Mouse (Mus musculus) CH12.LX (cell line): ENCODE data around the gene Mvp. TPM values are rescaled to one million over a fixed set of nuclear protein-coding genes. Genes with fewer than 3 reads are reported as not detected.
A peak's percentile ranks its signal among the peaks of the same experiment; 100 is the strongest.

Experiments used
- DNase-seq: peaks from one replicate; pipeline ENCODE4 v3.0.0-alpha.2; 2013; ENCODE audit errors: extremely low read depth
- H3K27ac ChIP-seq: 2 replicates; pipeline ENCODE4 v1.5.1; 2012; ENCODE audit warnings: low read depth, mild to moderate bottlenecking, control low read depth, moderate library complexity; ENCODE audit not compliant: insufficient read depth
- H3K27me3 ChIP-seq: replicated peaks from 2 replicates; pipeline ENCODE3; 2012; ENCODE audit warnings: inconsistent platforms
- H3K36me3 ChIP-seq, 2 experiments: replicated peaks in 1 of 2; 2 replicates each; pipeline versions ENCODE3 to v1.6.1; 2012; ENCODE audit warnings: inconsistent platforms in 1 of 2, low read length in 1 of 2, mild to moderate bottlenecking in 1 of 2, mixed read lengths in 1 of 2, moderate library complexity in 1 of 2; ENCODE audit not compliant: control insufficient read depth in 1 of 2, insufficient read depth in 1 of 2
- H3K4me1 ChIP-seq, 2 experiments: 2 replicates each; pipeline ENCODE4 v1.6.1; 2012; ENCODE audit warnings: inconsistent platforms in 1 of 2, moderate library complexity in 1 of 2; ENCODE audit not compliant: insufficient read depth in 2 of 2, control insufficient read depth in 1 of 2
- H3K4me2 ChIP-seq: 2 replicates; pipeline ENCODE4 v1.6.1; 2012; ENCODE audit warnings: low read depth, mild to moderate bottlenecking, control low read depth; ENCODE audit not compliant: poor library complexity, insufficient read depth, severe bottlenecking
- H3K4me3 ChIP-seq, 3 experiments: fragments of 150-350 bp in 1 of 3; sonication (generic) in 1 of 3; replicated peaks in 1 of 3; 2 replicates each; pipeline versions ENCODE3 to v1.5.1; 2011 to 2012; ENCODE audit warnings: low read depth in 2 of 3, low read length in 2 of 3, mild to moderate bottlenecking in 2 of 3, moderate library complexity in 2 of 3, control low read depth in 1 of 3, improper control_type of control experiment in 1 of 3, inconsistent platforms in 1 of 3, mixed read lengths in 1 of 3; ENCODE audit not compliant: poor library complexity in 1 of 3
- H3K79me2 ChIP-seq: replicated peaks from 2 replicates; pipeline ENCODE4 v1.6.1; 2012; ENCODE audit warnings: mild to moderate bottlenecking, moderate library complexity; ENCODE audit not compliant: control insufficient read depth, poor library complexity, insufficient read depth, severe bottlenecking; ENCODE audit errors: extremely low read depth
- H3K9ac ChIP-seq: 2 replicates; pipeline ENCODE4 v1.6.1; 2012; ENCODE audit warnings: low read depth, mild to moderate bottlenecking, control low read depth, moderate library complexity; ENCODE audit not compliant: insufficient read depth
- H3K9me3 ChIP-seq: replicated peaks from 2 replicates; pipeline ENCODE3; 2012; ENCODE audit warnings: low read length, inconsistent platforms, mixed read lengths
- BHLHE40 ChIP-seq: IDR thresholded peaks from 2 replicates; pipeline ENCODE4 v1.6.1; 2011; ENCODE audit warnings: mild to moderate bottlenecking, low read depth, low read length, improper control_type of control experiment
- CHD1 ChIP-seq: IDR thresholded peaks from 2 replicates; pipeline ENCODE4 v1.6.1; 2012; ENCODE audit warnings: low read depth, low read length, improper control_type of control experiment, inconsistent platforms
- CHD2 ChIP-seq: IDR thresholded peaks from 2 replicates; pipeline ENCODE4 v1.6.1; 2011; ENCODE audit warnings: low read length, improper control_type of control experiment
- CTCF ChIP-seq, 2 experiments: IDR thresholded peaks in 1 of 2; conservative IDR thresholded peaks in 1 of 2; 2 replicates each; pipeline ENCODE4 v1.5.1; 2011 to 2012; ENCODE audit warnings: low read depth in 2 of 2, low read length in 2 of 2, improper control_type of control experiment in 1 of 2, inconsistent platforms in 1 of 2, mild to moderate bottlenecking in 1 of 2, moderate library complexity in 1 of 2
- ELF1 ChIP-seq: IDR thresholded peaks from 2 replicates; pipeline ENCODE4 v1.6.1; 2014; ENCODE audit warnings: low read depth, mild to moderate bottlenecking, inconsistent platforms, low read length, improper control_type of control experiment
- EP300 ChIP-seq: IDR thresholded peaks from 2 replicates; pipeline ENCODE4 v1.6.1; 2011; ENCODE audit warnings: low read length, improper control_type of control experiment
- ETS1 ChIP-seq: conservative IDR thresholded peaks from 2 replicates; pipeline ENCODE4 v1.6.1; 2012; ENCODE audit warnings: low read depth, mild to moderate bottlenecking, inconsistent platforms, low read length, improper control_type of control experiment, moderate library complexity
- GABPA ChIP-seq: IDR thresholded peaks from 2 replicates; pipeline ENCODE4 v1.6.1; 2012; ENCODE audit warnings: low read depth, low read length, improper control_type of control experiment, inconsistent platforms; ENCODE audit not compliant: insufficient replicate concordance
- HCFC1 ChIP-seq: IDR thresholded peaks from 2 replicates; pipeline ENCODE4 v1.6.1; 2012; ENCODE audit warnings: low read depth, mild to moderate bottlenecking, inconsistent platforms, low read length, improper control_type of control experiment
- IRF4 ChIP-seq: IDR thresholded peaks from 2 replicates; pipeline ENCODE4 v1.6.1; 2014; ENCODE audit warnings: low read depth, mild to moderate bottlenecking, inconsistent platforms, low read length, improper control_type of control experiment
- JUND ChIP-seq: conservative IDR thresholded peaks from 2 replicates; pipeline ENCODE4 v1.6.1; 2011; ENCODE audit warnings: low read depth, low read length, improper control_type of control experiment
- MAFK ChIP-seq: IDR thresholded peaks from 2 replicates; pipeline ENCODE4 v1.6.1; 2011; ENCODE audit warnings: low read length, improper control_type of control experiment; ENCODE audit not compliant: insufficient replicate concordance
- MAZ ChIP-seq: IDR thresholded peaks from 2 replicates; pipeline ENCODE4 v1.6.1; 2012; ENCODE audit warnings: low read depth, mild to moderate bottlenecking, inconsistent platforms, low read length, improper control_type of control experiment, moderate library complexity
- MXI1 ChIP-seq: IDR thresholded peaks from 2 replicates; pipeline ENCODE4 v1.6.1; 2011; ENCODE audit warnings: mild to moderate bottlenecking, low read depth, low read length, improper control_type of control experiment
- NELFE ChIP-seq: IDR thresholded peaks from 2 replicates; pipeline ENCODE4 v1.6.1; 2011; ENCODE audit warnings: low read depth, low read length, improper control_type of control experiment
- PAX5 ChIP-seq: IDR thresholded peaks from 2 replicates; pipeline ENCODE4 v1.6.1; 2012; ENCODE audit warnings: low read length, inconsistent platforms, mixed read lengths
- POLR2A ChIP-seq: IDR thresholded peaks from 2 replicates; pipeline ENCODE4 v1.6.1; 2011; ENCODE audit warnings: low read depth, mild to moderate bottlenecking, improper control_type of control experiment, low read length
- RAD21 ChIP-seq: IDR thresholded peaks from 2 replicates; pipeline ENCODE4 v1.6.1; 2011; ENCODE audit warnings: low read depth, mild to moderate bottlenecking, low read length, improper control_type of control experiment, moderate library complexity
- TBP ChIP-seq: conservative IDR thresholded peaks from 2 replicates; pipeline ENCODE4 v1.6.1; 2011; ENCODE audit warnings: low read depth, low read length, improper control_type of control experiment
- TCF12 ChIP-seq: IDR thresholded peaks from 2 replicates; pipeline ENCODE4 v1.6.1; 2014; ENCODE audit warnings: low read depth, mild to moderate bottlenecking, inconsistent platforms, low read length, improper control_type of control experiment
- UBTF ChIP-seq: IDR thresholded peaks from 2 replicates; pipeline ENCODE4 v1.6.1; 2012; ENCODE audit warnings: low read depth, mild to moderate bottlenecking, inconsistent platforms, low read length, improper control_type of control experiment, moderate library complexity
- USF1 ChIP-seq: IDR thresholded peaks from 2 replicates; pipeline ENCODE4 v1.6.1; 2014; ENCODE audit warnings: low read depth, mild to moderate bottlenecking, inconsistent platforms, low read length, improper control_type of control experiment
- USF2 ChIP-seq: conservative IDR thresholded peaks from 2 replicates; pipeline ENCODE4 v1.6.1; 2011; ENCODE audit warnings: low read depth, low read length, improper control_type of control experiment
- ZC3H11A ChIP-seq: IDR thresholded peaks from 2 replicates; pipeline ENCODE4 v1.6.1; 2012; ENCODE audit warnings: low read depth, mild to moderate bottlenecking, inconsistent platforms, low read length, improper control_type of control experiment
- ZNF384 ChIP-seq: IDR thresholded peaks from 2 replicates; pipeline ENCODE4 v1.6.1; 2012; ENCODE audit warnings: low read depth, low read length, improper control_type of control experiment, inconsistent platforms
- dilution Hi-C: fragments of 300-500 bp; cut with MboI; formaldehyde crosslinking; loops from 2 replicates; pipeline ENCODE4 v1.14.3; 2020; ENCODE audit warnings: low sequenced_read_pairs; ENCODE audit not compliant: extremely low pct_unique_long_range_greater_than_20kb, extremely low pct_ligation_motif_present
- in situ Hi-C: fragments of 300-500 bp; cut with MboI; formaldehyde crosslinking; loops from 3 replicates; pipeline ENCODE4 v1.14.3; 2019; ENCODE audit warnings: low sequenced_read_pairs, low pct_ligation_motif_present, low pct_unique_long_range_greater_than_20kb, mixed read lengths
- polyA plus RNA-seq: library from polyadenylated mRNA; unstranded; fragments of >175 nt; gene quantifications from 2 replicates; pipeline ENCODE4 v1.2.1, GENCODE M21; 2012; ENCODE audit warnings: low read depth; ENCODE audit not compliant: insufficient read length
- total RNA-seq, 2 experiments: library from RNA; depleted of rRNA; stranded (reverse); fragments of 300-350 nt in 1 of 2; fragments of >200 nt in 1 of 2; gene quantifications; 2 replicates each; pipeline ENCODE4 v1.2.3; 2012 to 2014

The Mvp gene
- total and polyA plus RNA-seq, 3 experiments = 33.3 to 53.7 (median 52.1) TPM

- TF ChIP-seq MAFK = no peak
- TF ChIP-seq EP300 = no peak
- peak; percentile 21; the same call in 1 of the 2 replicates for TF ChIP-seq IRF4
- no peak; the same call in 1 of the 2 replicates for TF ChIP-seq GABPA
- no peak for TF ChIP-seq BHLHE40
- no peak; the same call in 1 of the 2 replicates for TF ChIP-seq TBP
- peak; percentile 70; the same call in 1 of the 2 replicates for TF ChIP-seq MXI1
- TF ChIP-seq ZC3H11A = no peak
- no peak for TF ChIP-seq USF2
- TF ChIP-seq RAD21 = peak; percentile 45
- peak; percentile 74 for TF ChIP-seq POLR2A
- no peak for TF ChIP-seq JUND
- TF ChIP-seq TCF12 = no peak; the same call in none of the 2 replicates
- TF ChIP-seq ELF1 = peak; percentile 83
- peak; percentile 57 to 89 for TF ChIP-seq CTCF (conservative IDR thresholded peaks at IDR 0.05 in 1 of 2, IDR thresholded peaks at IDR 0.05 in 1 of 2; ENCODE audit: low read depth in 2 of 2, low read length in 2 of 2)
- no peak for TF ChIP-seq MAZ
- no peak for TF ChIP-seq UBTF
- TF ChIP-seq CHD2 = no peak
- TF ChIP-seq HCFC1 = peak; percentile 92
- peak; percentile 85 for TF ChIP-seq NELFE
These were observed 2.8 kb upstream of the Mvp start, which contains the start of gene Pagr1a (continued) for GRCm38 (mm10) chr7:127016971-127017949.

GRCm38 (mm10) chr7:127016486-127016938 lies 2.1 kb upstream of the Mvp start:
- dilution Hi-C loops = no loop called here
- no peak for DNase-seq
- H3K9ac ChIP-seq = peak overlapping the region; percentile 91
- H3K4me2 ChIP-seq = peak overlapping the region; percentile 77
- TF ChIP-seq USF1 = no peak
- no peak; the same call in 1 of the 2 replicates for TF ChIP-seq CHD1
- TF ChIP-seq TCF12 = 0 out of 2 replicates have a peak, but pooled peaks have one; percentile 12
- no peak for TF ChIP-seq CTCF (conservative IDR thresholded peaks at IDR 0.05 in 1 of 2, IDR thresholded peaks at IDR 0.05 in 1 of 2; ENCODE audit: low read depth in 2 of 2, low read length in 2 of 2)
- no peak for TF ChIP-seq USF2
- TF ChIP-seq ZNF384 = no peak
- no peak for TF ChIP-seq PAX5
- TF ChIP-seq ETS1 = no peak
- TF ChIP-seq ELF1 = peak; percentile 66
- no peak for TF ChIP-seq JUND
- H3K4me1 ChIP-seq = peaks cover 22 to 70% of the 10 kb centered on the region in 2 experiments; a peak in 3 of 4 replicates
- H3K27me3 ChIP-seq = no peaks in the 10 kb centered on the region
- peaks cover 14% of the 10 kb centered on the region for H3K79me2 ChIP-seq
- peaks cover 6 to 50% of the 10 kb centered on the region in 2 experiments for H3K36me3 ChIP-seq
- peak overlapping the region; percentile 80 for H3K27ac ChIP-seq
- no peaks in the 10 kb centered on the region for H3K9me3 ChIP-seq
- peak overlapping the region; percentile 65 to 92 (median 89) for H3K4me3 ChIP-seq
- in situ Hi-C loops = loop anchor here (5.0 to 10.0 kb wide), 2 partner anchors 54 to 312 kb away; partner anchors contain the start of gene Coro1a
